Mouse (Mus musculus) heart, postnatal 14 days (tissue): ENCODE results near the gene Nup188. TPM values are rescaled to one million over a fixed set of nuclear protein-coding genes. Genes with fewer than 3 reads are reported as not detected.

Experiments used
- DNase-seq, 2 experiments: peaks; one replicate each; pipeline ENCODE4 v3.0.0; 2021 to 2022
- intact Hi-C: fragments of 180-260 bp; cut with DNase I; formaldehyde crosslinking; loops from one replicate; pipeline ENCODE4 v1.15.1; 2025
- long read RNA-seq, 2 experiments: library from polyadenylated mRNA; stranded (forward); transcript quantifications; one replicate each; pipeline ENCODE4 v2.0.0; 2021
- total RNA-seq, 2 experiments: library from RNA; stranded (reverse); gene quantifications; 2 replicates each; pipeline ENCODE4 v1.2.3; 2021

Gene Nup188
- 10 to 100 TPM; 20.9 to 22.1 TPM for total RNA-seq
- long read RNA-seq, experiment 1, full-length matches to known transcripts: 2 of 7 reads
- long read RNA-seq, experiment 1, partial matches to known transcripts: 2 of 7 reads
- long read RNA-seq, experiment 1, other reads (novel, unspliced or antisense): 3 of 7 reads
- long read RNA-seq, experiment 2, full-length matches to known transcripts: 5 of 6 reads
- long read RNA-seq, experiment 2, partial matches to known transcripts: 1 of 6 reads
- long read RNA-seq, experiment 2, other reads (novel, unspliced or antisense): 0 of 6 reads

DNA sequence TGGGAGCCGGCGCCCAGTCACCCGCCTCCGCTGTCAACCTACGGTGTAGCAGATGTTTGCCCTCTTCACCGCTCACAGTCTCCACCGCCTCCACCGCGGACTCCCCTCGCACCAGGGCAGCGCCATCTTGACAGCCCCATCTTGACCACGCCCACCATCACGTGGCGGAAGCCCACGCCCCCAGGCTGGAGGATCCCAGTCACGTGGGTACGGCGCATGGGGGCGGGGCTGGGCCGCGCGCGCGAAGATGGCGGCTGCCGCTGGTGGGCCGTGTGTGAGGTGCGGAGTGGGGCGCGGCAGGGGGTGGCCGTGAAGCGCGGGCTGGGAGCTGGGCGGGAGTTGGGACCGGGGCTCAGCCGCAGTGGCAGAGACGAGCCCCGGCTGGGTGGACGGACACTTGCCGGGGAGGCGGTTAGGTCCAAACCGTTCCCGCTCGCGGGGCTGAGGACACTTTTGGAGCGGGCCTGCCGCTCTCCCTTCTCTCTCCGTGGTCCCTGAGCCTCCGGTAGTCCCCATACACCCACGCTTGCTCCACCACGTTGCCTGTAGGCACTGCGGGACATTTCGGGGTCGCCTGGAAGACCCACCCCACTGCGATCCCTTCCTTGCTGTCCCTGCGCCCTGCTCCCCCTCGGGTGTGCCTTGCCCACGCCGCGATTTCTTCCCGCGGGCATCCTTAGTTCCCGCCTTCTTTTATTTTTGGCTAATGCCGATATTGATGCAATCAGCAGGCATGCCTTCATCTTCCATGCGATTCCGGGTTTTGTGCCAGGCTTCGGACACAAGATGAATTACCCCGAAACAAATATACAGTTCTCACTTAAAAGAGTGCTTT, at the start of gene Nup188, which contains the start of gene Dolk:
Gene Nup188 (plus strand): TSS at position 206 of the 835 bp plus-strand sequence.
Gene Dolk (minus strand): TSS at position 143 of the 835 bp plus-strand sequence.
- intact Hi-C loops: no loop called here
- peak; percentile 97 to 99 for DNase-seq

DNA sequence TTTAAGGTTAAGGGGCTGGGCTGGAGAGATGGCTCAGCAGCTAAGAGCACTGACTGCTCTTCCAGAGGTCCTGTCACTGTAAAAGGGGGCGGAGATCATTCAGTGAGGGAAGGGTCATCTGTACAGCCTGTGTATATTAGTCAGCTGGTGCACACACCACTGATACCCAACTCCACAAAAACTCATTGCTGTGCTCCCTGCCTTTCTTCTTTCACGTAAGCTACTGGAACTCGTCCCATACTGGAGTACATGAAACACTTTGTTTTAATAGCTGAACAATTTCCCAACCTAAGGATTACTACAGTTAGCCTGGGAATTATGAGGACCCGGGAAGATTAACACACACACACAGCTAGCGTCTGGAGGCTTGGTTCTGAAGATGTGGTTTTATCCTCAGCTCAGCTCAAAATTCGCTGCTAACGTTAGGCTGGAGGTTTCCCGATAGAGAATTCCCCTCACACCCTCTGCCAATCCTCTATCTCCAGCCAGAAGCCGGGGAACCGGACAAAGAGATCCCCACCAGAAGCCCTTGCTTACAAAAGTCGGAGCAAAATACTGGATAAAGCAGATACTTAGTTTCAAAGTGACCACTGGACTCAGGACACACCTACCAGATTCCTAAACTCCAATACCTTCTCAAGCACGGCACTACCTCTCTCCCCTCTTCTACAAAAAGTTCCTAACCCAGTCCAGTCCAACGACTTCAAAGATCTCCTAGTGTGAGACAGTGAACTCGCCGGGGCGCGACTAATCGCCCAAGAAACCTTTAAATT, 49.6 kb upstream of the Nup188 start:
- no peak for DNase-seq
- intact Hi-C loops: loop anchor here (1.0 kb wide), 2 partner anchors 31 to 34 kb away; partner anchors contain the start of gene Kyat1

DNA sequence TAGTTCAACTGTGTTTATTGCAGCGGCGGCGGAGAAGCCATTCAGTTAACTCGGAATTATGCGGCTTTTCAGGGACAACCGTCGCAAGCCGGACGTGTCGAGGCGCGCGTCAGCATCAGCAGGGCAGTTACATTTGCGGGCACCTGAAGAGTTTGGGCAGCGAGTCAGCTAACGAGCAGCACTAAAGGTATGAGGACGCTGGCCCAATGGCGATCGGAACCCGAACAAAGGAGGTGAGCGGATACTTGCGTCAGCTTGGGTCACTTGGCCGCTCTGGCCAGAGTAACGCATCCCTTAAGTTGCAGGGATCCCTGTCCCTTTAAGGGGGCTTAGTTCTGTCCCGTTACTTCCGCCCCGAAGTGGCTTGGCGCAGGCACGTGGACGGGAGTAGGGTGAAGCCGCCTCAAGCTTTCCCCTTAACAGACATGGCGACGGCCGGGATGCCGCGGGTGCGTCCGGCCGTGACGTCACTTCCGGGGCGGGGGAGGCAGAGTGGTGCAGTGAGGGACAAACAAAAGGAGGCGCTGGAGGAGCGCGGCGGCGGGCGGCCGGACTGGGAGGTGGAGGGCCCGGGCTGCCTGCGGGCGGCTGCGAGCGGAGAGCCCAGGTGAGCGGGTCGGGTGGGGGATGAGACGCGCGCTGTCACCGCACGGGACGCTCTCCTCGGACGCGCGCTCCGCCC, 48.9 kb upstream of the Nup188 start, which contains the start of gene Lrrc8a:
Gene Lrrc8a (plus strand): TSS at position 517 of the 682 bp plus-strand sequence.
- peak; percentile 100 for DNase-seq
- intact Hi-C loops: loop anchor here (1.0 kb wide), 1 partner anchor 33 kb away; no protein-coding TSS in a partner anchor

DNA sequence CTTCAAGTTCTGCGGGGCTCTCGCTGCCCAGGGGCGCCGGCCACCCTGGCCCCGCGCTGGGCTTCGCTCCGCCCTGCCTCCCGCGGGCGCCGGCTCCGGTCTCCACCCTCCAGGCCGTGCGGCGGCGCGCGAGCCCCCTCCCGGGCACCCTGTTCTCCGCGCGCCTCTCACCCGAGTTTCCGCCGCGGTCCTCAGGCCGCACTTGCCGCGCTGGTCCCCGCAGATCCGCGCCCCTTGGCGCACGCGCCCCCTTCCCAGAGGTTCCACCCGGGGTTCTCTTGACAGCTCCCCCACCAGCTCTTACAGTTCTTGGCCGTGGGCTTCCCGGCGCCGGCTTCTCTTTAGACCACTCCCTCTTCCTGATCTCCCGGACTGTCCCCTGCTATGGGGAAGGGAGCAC, 48.3 kb upstream of the Nup188 start:
- DNase-seq: peak in 1 of 2 experiments; percentile 80
- intact Hi-C loops: loop anchor here (1.0 to 2.0 kb wide), 3 partner anchors 28 to 59 kb away; partner anchors contain the start of genes Phyhd1 and Spout1

DNA sequence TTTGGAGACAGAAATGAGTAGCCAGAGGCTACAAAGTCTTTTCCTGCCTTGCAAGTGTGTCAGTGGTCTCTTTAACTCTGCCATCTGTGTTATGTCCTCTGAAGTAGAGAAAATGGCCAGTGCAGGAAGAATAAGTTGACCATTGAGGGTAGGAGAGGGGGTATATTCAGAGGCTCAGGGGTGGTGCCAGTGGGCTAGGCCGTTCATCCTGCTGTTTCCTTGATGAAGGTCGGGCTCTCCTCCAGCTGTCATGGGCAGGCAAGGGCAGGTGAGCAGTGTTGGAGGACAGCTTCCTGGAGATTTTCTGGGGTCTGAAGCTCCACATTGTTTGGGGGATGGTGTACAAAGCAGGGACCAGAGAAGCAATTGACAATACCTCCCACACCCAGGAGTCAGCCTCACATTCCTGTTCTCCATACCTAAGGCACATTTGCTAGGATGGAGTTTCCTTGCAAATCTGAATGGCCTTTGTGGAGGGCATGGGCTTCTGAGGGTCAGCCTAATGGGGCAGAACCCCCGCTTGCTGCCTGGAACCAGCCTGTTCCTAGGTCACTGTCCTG, 47.2 kb upstream of the Nup188 start:
- intact Hi-C loops: loop anchor here (1.0 to 2.0 kb wide), 2 partner anchors 27 to 60 kb away; partner anchors contain the start of genes Phyhd1 and Spout1
- no peak for DNase-seq

DNA sequence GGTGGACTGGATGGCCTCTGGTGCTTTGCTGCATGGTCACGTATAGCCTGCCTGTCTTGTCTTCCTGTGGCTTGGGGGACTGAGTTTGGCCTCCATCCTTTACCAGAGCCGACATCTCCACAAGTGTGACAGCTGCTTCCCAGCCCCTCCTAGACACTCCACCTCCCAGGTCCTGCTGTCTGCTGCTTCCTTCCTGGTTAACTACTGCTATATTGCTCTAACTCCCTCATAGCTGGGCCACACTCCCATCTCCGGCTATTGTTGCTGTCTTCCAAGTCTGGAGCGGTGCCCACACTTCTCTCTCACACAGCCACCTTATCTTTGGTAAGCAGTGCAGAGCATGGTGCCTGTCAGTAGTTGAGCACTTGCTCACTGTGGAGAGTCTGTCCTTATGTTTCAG, 46.4 kb upstream of the Nup188 start:
- peak; percentile 71 to 82 for DNase-seq
- intact Hi-C loops: loop anchor here (2.0 kb wide), 1 partner anchor 61 kb away; the partner anchor contains the start of gene Spout1

DNA sequence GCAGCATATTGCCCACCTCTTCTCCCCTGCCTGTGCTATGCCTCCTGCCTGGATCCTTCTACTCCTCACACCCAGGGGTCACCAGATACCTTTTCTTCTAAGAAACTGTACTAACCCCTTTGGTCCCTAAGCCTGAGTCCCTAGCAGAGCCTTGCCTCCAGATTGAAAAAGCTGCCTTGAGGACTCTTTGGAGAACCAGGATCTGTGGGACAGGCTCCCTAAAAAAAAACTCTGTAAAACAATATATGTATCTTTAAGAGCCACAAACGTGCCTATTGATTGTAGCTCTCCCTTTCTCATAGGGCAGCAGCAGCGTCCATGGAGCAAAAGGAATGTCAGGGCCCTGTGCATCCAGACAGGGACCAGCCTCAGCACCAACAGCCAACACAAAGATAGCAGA, 45.9 kb upstream of the Nup188 start, which contains the start of gene Gm28035:
Gene Gm28035 (plus strand): TSS at position 301 of the 400 bp plus-strand sequence.
- no peak for DNase-seq
- intact Hi-C loops: no loop called here

DNA sequence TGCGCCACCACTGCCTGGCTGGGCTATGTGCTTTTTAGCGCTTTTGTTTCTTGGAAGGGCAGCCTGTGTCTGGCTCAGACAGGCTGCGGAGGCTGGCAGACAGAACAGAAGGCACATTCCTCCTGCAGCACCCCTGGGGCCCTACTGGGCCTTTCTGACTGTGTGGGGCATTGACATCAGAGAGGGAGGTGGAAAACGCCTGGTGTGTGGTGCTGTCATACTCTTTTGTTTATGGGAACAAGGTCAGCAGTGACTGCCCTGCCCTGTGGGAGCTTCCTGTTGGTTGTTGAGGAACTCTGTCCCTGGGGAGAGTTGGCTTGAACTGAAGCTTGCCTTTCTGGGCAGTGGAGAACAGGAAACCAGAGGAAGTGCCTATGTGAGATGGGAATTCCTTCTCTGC, 43.7 kb upstream of the Nup188 start:
- DNase-seq: peak; percentile 72 to 74
- intact Hi-C loops: loop anchor here (1.0 kb wide), 1 partner anchor 16 kb away; no protein-coding TSS in a partner anchor

DNA sequence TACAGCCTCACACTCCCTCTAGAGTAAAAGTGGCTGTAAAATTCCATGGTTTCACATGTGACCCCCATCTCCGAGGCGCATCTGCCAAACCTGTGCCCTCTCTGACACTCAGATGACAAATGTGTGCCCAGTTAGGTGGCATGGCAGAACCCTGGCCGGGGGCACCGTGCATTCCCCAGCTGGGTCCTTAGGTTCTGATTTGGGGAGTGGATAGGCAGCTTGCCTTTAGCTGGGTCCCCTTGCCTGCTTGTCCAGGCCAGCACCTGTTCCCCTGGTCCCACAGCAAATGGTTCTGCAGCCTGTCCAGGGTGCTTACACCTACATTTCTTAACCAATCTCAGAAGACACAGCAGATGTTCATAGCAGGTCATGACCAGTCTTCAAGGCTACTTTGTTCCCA, 42.8 kb upstream of the Nup188 start:
- intact Hi-C loops: no loop called here
- no peak for DNase-seq

DNA sequence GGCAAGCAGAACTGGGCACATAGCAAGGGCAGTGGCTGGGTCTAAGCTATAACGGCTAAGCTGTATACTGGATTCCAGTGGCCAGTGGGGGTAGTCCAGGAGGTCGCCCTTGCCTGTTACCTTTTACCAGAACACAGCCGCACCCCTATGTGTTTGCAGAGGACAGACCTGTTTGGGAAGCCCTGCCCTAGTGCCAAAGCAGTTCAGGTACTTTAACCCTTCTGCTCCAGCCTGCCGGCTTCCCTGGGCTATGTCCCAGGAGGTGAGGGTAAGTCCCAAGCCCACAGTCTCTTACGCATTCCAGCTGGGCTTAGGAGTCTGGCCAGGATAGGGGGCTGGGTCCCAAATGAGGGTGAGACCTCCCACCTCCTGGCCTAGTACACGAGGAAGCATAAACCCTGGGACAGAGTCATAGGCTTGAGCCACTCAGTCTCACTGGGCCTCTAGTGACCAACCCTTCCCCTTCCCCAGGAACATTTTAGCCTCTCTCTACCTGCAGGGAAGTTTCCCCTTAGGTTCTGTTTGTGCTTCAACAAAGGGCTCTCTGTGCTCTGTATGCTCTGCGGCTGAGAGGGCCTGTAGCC, 41.5 kb upstream of the Nup188 start:
- DNase-seq: no peak
- intact Hi-C loops: no loop called here

DNA sequence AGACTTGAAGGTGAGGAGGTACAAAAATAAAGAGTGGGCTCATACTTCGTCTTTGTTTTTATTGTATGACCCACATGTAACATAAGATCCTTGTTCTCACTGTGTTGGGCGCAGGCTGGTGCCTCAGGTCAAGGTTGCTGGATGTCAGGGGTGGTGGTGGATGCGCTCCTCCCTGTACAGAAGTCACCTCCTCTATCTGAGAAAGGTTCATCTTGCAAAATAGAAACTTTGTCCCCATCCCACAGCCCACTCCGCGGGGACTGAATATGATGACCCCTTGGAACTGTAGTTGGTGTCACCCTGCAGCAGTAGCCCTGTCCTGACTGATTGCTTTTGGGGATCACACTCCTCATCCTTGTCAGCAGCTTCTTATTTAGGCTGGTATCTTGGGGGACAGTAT, 39.2 kb upstream of the Nup188 start:
- intact Hi-C loops: no loop called here
- DNase-seq: no peak

DNA sequence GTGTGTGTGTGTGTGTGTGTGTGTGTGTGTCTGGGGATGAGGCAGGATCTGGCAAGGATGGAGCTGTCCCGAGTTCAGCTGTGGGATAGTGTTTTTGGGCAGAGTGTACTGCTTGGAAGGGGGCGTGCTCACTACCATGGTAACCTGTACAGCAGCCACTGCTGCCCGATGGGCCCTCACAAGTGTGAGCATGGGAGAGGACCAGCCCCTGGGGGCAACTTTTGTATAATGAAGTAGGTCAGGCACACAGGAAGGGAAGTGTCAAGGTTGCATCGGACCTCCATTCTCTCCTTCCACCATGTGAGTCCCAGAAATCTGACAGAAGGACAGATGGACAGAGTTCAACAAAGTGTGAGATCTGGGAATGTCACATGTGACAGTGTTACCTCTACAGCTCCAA, 38.5 kb upstream of the Nup188 start:
- no peak for DNase-seq

DNA sequence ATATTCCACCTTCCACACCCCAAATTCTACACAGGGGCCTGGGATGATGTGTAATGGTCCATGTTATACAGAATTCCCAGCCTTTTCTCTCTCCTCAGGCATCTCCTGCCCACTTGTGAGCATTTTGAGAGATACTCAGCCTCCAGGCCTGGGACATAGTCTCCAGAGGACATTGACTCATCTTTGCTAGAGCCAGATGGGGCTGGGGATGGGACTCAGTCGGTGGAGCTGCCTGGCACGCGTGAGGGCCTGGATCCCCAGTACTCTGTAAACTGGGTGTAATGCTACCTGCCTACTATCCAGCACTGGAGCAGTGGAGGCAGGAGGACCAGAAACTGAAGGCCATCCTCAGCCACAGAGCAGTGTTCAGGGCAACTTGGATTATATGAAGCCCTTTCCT, 37.0 kb upstream of the Nup188 start:
- no peak for DNase-seq
- intact Hi-C loops: no loop called here

More for the DNA sequence above, 38.5 kb upstream of the Nup188 start:
- intact Hi-C loops: no loop called here

DNA sequence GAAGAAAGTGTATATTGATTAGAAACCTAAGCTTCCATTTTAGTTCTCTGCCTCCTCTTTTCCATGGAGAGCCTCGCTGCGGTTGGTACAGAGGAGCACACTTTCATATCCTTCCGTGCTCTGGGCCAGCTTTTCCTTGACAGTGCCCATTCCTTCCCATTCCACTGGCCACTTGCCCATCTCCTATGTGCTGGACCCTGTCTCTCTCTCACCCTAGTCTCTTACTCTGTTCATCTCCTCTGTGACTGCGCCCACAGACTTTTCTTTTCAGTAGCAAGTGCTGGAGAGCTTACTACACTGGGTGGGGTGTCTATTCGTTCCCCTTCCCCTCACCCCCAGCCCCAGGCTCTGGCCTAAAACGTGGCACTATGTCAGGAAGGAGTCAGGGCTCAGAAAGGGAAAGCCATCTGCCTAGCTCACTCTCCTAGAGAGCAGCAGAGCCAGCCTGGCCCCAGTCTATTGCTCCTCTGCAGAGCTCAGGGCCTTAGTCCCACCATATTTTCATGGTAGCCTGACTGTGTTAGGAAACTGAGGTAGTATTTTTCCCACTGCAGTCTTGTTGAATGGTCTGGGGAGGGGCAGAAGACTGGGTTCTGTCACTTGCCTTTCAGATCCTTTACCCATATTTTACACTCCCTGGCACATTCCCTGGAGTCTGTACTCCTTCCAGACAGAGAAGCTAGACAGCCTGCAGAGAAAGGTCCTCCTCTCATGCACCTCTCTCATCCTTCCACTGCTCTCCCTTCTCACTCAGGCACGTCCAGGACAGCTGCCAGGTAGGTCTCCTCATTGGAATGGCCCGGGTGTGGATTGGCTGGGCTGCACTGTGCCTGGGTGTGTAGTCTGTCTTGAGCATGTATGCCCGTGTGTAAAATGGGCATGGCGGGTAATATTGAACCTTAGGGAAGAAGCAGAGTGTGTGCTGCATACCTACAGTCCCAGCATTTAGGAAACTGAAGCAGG, 35.8 kb upstream of the Nup188 start:
- no peak for DNase-seq
- intact Hi-C loops: no loop called here

DNA sequence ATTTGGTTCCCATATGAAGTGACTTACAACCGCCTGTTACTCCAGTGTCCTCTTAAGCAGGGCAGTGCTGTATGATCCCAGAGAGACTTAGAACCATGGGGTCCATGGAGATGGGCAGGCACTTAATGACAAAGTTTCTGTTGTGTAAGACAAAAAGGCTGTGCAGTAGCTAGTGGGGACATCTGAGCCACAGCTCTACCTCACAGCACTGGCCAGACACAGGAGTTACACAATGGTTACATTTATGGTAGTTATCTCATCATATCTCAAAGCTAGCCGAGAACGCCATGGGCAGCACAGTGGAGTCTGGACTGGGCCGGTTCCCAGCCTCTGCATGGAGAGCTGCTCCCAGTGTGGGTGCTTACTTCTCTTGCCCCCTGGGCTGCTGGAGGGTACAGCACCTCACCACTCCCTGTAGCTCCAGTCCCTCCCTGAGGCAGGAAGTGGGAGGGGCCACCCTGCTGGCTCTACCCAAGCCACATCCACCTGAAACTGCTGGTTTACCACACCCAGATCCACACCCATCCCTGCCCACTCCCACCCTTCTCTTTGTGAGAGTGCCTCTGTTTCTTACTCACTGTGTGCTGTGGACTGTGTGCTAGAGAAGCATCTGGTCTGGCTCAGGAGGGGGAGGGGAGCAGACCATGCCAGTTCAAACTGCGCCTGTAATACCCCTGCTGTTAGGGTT, 34.6 kb upstream of the Nup188 start:
- intact Hi-C loops: no loop called here
- no peak for DNase-seq

DNA sequence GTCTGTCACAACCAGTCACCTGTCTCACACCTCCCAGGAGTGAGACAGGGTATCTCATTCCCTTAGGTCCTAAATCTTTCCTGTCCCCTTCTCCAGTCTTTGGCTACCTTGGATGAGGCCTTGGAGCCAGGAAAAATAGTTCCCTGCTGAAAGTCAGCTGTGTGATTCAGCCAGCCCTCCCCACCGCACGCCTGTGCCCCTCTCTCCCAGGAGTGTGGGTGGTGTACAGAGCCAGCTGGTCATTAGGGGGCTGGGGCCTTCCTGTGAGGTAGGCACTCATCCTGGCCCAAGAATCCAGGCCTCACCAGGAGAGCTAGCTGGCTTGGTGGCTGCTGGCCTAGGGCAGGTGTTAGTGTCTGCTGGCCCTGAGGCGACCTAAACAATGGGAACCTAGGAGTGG, 33.7 kb upstream of the Nup188 start:
- DNase-seq: no peak
- intact Hi-C loops: no loop called here

DNA sequence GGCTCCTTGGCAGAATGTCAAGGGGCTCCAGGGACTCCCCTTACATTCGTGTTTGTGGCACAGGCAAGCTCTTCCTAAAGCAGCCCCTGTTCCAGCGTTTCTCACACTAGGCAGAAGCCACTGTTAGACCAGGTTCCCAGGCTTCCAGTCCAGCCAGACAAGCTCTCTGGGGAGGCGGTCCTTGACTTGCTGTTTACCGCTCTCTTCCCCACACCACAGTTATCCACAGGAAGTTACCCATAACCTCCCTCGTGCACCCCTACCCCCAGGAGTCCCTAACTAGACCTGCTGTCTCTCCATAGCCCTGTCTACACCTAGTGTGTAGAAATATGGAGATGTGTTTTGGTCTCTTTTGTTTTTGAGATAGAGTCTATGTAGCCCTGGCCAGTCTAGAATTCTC, 32.4 kb upstream of the Nup188 start:
- intact Hi-C loops: no loop called here
- no peak for DNase-seq
